Mouse (Mus musculus) olfactory bulb, adult 2 months (tissue): ENCODE measurements around the gene Capn10.

Experiments used
- CTCF ChIP-seq: fragments of 200-500 bp; IDR thresholded peaks from 2 replicates; pipeline ENCODE4 v1.5.1; 2012; ENCODE audit warnings: low read depth, mild to moderate bottlenecking, low read length, moderate library complexity; ENCODE audit not compliant: insufficient read depth
- POLR2A ChIP-seq: fragments of 200-500 bp; IDR thresholded peaks from 2 replicates; pipeline ENCODE4 v1.6.1; 2012; ENCODE audit warnings: mild to moderate bottlenecking, low read depth, low read length, moderate library complexity; ENCODE audit not compliant: insufficient read depth

DNA sequence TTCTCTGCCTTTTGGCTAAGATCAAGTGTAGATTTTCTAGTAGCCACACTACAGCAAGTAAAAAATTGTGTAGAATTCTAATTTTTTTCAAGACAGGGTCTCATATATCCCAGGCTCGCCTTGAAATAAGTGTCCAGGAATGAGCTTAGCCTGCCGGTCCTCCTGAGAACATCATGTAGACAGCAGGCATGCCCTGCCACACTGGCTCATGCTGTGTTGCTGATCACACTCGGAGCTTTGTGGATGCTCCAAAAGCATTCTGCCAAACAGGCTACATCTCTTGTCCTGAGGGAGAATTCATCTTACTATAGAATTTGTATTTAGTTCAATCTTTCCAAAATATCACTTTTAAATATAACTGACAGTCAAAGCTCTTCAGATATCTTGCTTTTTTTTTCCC, 41.4 kb upstream of the Capn10 start:
- TF ChIP-seq POLR2A = no peak
- TF ChIP-seq CTCF = no peak
